Mouse (Mus musculus) heart, embryonic 11.5 days (tissue): Measurements from ENCODE around the gene Zfp956. TPM values are rescaled to one million over a fixed set of nuclear protein-coding genes. Genes with fewer than 3 reads are reported as not detected.

Experiments
- ATAC-seq: fragments of 200-750 bp; cut with Nextera tagmentation; replicated peaks from 2 replicates; pipeline ENCODE4 v1.8.0; 2017; ENCODE audit warnings: moderate library complexity; ENCODE audit not compliant: insufficient number of reproducible peaks, low FRiP score, low TSS enrichment
- H3K27ac ChIP-seq: fragments of 300-500 bp; sonication (generic); 2 replicates; pipeline ENCODE4 v1.5.1; 2014; ENCODE audit warnings: mild to moderate bottlenecking, low read depth, low read length
- H3K27me3 ChIP-seq: fragments of 300-500 bp; sonication (generic); 2 replicates; pipeline ENCODE4 v1.6.1; 2014; ENCODE audit warnings: mild to moderate bottlenecking, low read length, mixed read lengths; ENCODE audit not compliant: control insufficient read depth, insufficient read depth
- H3K36me3 ChIP-seq: fragments of 300-500 bp; sonication (generic); 2 replicates; pipeline ENCODE4 v1.6.1; 2014; ENCODE audit warnings: mild to moderate bottlenecking, low read length, moderate library complexity, mixed read lengths; ENCODE audit not compliant: control insufficient read depth, insufficient read depth
- H3K4me1 ChIP-seq: fragments of 300-500 bp; sonication (generic); 2 replicates; pipeline ENCODE4 v1.6.1; 2014; ENCODE audit warnings: low read length; ENCODE audit not compliant: control insufficient read depth, insufficient read depth
- H3K4me2 ChIP-seq: fragments of 300-500 bp; sonication (generic); 2 replicates; pipeline ENCODE4 v1.6.1; 2014; ENCODE audit warnings: mild to moderate bottlenecking, moderate library complexity
- H3K4me3 ChIP-seq: fragments of 300-500 bp; sonication (generic); 2 replicates; pipeline ENCODE4 v1.5.1; 2014; ENCODE audit warnings: low read depth, low read length
- H3K9ac ChIP-seq: fragments of 300-500 bp; sonication (generic); 2 replicates; pipeline ENCODE4 v1.6.1; 2014; ENCODE audit warnings: mild to moderate bottlenecking, low read depth, low read length, moderate library complexity
- H3K9me3 ChIP-seq: fragments of 300-500 bp; sonication (generic); replicated peaks from 2 replicates; pipeline ENCODE4 v1.6.1; 2016; ENCODE audit warnings: low read length; ENCODE audit not compliant: control insufficient read depth
- WGBS: fragments of 180-500 bp; shearing (Covaris S2); extraction: QIAGEN DNeasy Blood & Tissue Kit; methylation state at CpG from one replicate; pipeline ENCODE4 v1.1.7; 2014; ENCODE audit not compliant: insufficient replicate concordance; 5-methylcytosine and 5-hydroxymethylcytosine counted together
- polyA plus RNA-seq: library from polyadenylated mRNA; unstranded; fragments of >200 nt; fragmentation: Nextera tagmentation; extraction: Ambion mirVana; gene quantifications from 2 replicates; pipeline ENCODE4 v1.2.1, GENCODE M21; 2014

Gene Zfp956
- 2.5 and 2.9 TPM in 2 replicates for polyA plus RNA-seq

- Histone ChIP-seq H3K27me3 (peaks cover 19% of the 10 kb centered on the region), H3K4me1 (0 out of 2 replicates have a peak, but pooled peaks cover 3% of the 10 kb centered on the region), H3K4me3 (peak within 1 kb of the TSS; percentile 69), H3K9ac (peak within 1 kb of the TSS; percentile 79), H3K36me3 (no peaks in the 10 kb centered on the region), H3K4me2 (peak within 1 kb of the TSS; percentile 82), H3K9me3 (no peaks in the 10 kb centered on the region), H3K27ac (no peak within 1 kb of the TSS)
- whole genome bisulfite sequencing, result under 1% methylated on average over 31 of the region's 31 CpGs
- peak; percentile 99 for ATAC-seq
Measured at GRCm38 (mm10) chr6:47953191-47953726, at the start of gene Zfp956. Gene Zfp956, plus strand, starts transcription at chr6:47953390.

GRCm38 (mm10) chr6:47903587-47903986 is 49.6 kb upstream of the Zfp956 start:
- Histone ChIP-seq H3K27me3 (peaks cover 36% of the 10 kb centered on the region), H3K9ac (no peak overlapping the region), H3K36me3 (peaks cover 44% of the 10 kb centered on the region)

GRCm38 (mm10) chr6:47904361-47904760 is 48.8 kb upstream of the Zfp956 start:
- peak overlapping the region; percentile 30 for H3K4me3 ChIP-seq
- H3K36me3 ChIP-seq, result peaks cover 40% of the 10 kb centered on the region
- ATAC-seq, result no peak
- H3K27me3 ChIP-seq, result peaks cover 36% of the 10 kb centered on the region
- H3K27ac ChIP-seq, result no peak overlapping the region
- H3K4me1 ChIP-seq, result no peaks in the 10 kb centered on the region
- 40% methylated on average over 19 of the region's 19 CpGs for WGBS
- peaks cover 2% of the 10 kb centered on the region for H3K9me3 ChIP-seq
- no peak overlapping the region for H3K9ac ChIP-seq
- peak overlapping the region; percentile 55 for H3K4me2 ChIP-seq

More at GRCm38 (mm10) chr6:47903587-47903986, 49.6 kb upstream of the Zfp956 start:
- Histone ChIP-seq H3K4me2 (no peak overlapping the region), H3K27ac (no peak overlapping the region), H3K4me1 (no peaks in the 10 kb centered on the region), H3K4me3 (no peak overlapping the region), H3K9me3 (peaks cover 2% of the 10 kb centered on the region)
- no peak for ATAC-seq
- 68% methylated on average over 4 of the region's 4 CpGs for WGBS

GRCm38 (mm10) chr6:47904917-47905695 is 48.1 kb upstream of the Zfp956 start:
- ATAC-seq, result no peak
- no peak overlapping the region for H3K27ac ChIP-seq
- WGBS, result 51% methylated on average over 44 of the region's 44 CpGs
- H3K9me3 ChIP-seq, result peaks cover 2% of the 10 kb centered on the region
- peaks cover 40% of the 10 kb centered on the region for H3K36me3 ChIP-seq
- peak overlapping the region; percentile 55 for H3K4me2 ChIP-seq
- peaks cover 36% of the 10 kb centered on the region for H3K27me3 ChIP-seq
- H3K4me1 ChIP-seq, result no peaks in the 10 kb centered on the region
- no peak overlapping the region for H3K9ac ChIP-seq
- peak overlapping the region; percentile 30 for H3K4me3 ChIP-seq

GRCm38 (mm10) chr6:47906326-47906725 is 46.9 kb upstream of the Zfp956 start:
- Histone ChIP-seq H3K27me3 (peaks cover 36% of the 10 kb centered on the region), H3K4me3 (no peak overlapping the region), H3K4me1 (no peaks in the 10 kb centered on the region), H3K36me3 (peaks cover 40% of the 10 kb centered on the region), H3K9ac (no peak overlapping the region), H3K9me3 (peaks cover 2% of the 10 kb centered on the region), H3K4me2 (no peak overlapping the region), H3K27ac (no peak overlapping the region)
- no peak for ATAC-seq
- 98% methylated on average over 5 of the region's 5 CpGs for WGBS

GRCm38 (mm10) chr6:47909007-47909406 is 44.2 kb upstream of the Zfp956 start:
- H3K4me3 ChIP-seq, result no peak overlapping the region
- no peak overlapping the region for H3K4me2 ChIP-seq
- H3K9me3 ChIP-seq, result peaks cover 2% of the 10 kb centered on the region
- peaks cover 25% of the 10 kb centered on the region for H3K27me3 ChIP-seq
- 74% methylated on average over 1 of the region's 1 CpGs for WGBS
- H3K9ac ChIP-seq, result no peak overlapping the region
- H3K4me1 ChIP-seq, result no peaks in the 10 kb centered on the region
- no peak overlapping the region for H3K27ac ChIP-seq
- ATAC-seq, result no peak
- peaks cover 27% of the 10 kb centered on the region for H3K36me3 ChIP-seq

- no peak for ATAC-seq
- Histone ChIP-seq H3K4me3 (no peak overlapping the region), H3K9me3 (no peaks in the 10 kb centered on the region), H3K4me2 (no peak overlapping the region), H3K4me1 (no peaks in the 10 kb centered on the region), H3K27ac (no peak overlapping the region), H3K36me3 (peaks cover 3% of the 10 kb centered on the region), H3K27me3 (peaks cover under 1% of the 10 kb centered on the region; the same call in 1 of the 2 replicates), H3K9ac (no peak overlapping the region)
- WGBS, result 63% methylated on average over 1 of the region's 1 CpGs
Measured at GRCm38 (mm10) chr6:47911650-47912049, 41.5 kb upstream of the Zfp956 start.

GRCm38 (mm10) chr6:47912991-47913390 is 40.2 kb upstream of the Zfp956 start:
- Histone ChIP-seq H3K4me3 (no peak overlapping the region), H3K27ac (no peak overlapping the region), H3K4me1 (no peaks in the 10 kb centered on the region), H3K27me3 (no peaks in the 10 kb centered on the region), H3K9ac (no peak overlapping the region), H3K9me3 (no peaks in the 10 kb centered on the region), H3K4me2 (no peak overlapping the region), H3K36me3 (no peaks in the 10 kb centered on the region)
- WGBS, result 46% methylated on average over 3 of the region's 3 CpGs
- ATAC-seq, result no peak
